Mouse (Mus musculus): ENCODE results near the gene Fam43a.

Fam43a gene

DNA sequence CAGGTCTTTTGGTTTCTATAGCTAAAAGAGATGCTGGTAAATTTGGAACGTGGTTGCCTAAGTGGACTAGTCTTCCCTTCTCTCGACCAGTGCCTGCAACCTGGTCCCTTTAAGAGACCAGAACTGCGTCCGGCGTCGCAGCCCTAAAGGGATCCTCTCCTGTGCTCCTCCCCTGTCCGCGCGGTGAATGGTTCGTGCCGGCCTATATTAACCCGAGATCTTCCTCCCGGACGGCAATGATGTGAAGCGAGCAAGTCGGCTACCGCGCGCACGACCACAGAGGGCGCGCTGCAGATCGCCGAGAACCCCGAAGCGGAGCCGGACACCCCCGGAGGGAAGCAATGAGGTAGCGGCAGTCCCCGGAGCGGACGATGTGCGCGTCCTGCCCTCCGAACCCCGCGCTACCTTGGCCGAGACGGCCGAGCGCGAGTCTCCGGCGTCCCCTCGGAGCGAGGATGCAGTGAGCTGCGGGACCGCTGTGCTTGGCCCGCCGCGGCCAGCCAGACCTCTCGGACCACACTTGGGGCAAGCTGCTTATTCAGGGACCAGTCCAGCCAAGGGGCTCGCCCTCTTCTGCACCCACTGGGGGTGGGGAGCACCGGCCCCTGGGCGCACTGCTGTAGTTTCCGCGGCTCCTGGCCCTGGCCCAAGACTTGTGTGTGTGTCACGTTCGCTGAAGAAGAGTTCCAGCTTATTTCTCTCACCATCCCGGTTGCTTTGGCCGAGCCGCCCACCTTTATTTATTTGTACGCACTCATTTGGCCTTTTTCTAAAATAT, at the start of gene Fam43a:
TSS of gene Fam43a (plus strand) at position 233 of the 778 bp plus-strand sequence.
- DNase-seq (ENCODE audit: low read depth, low spot score), result no peak

GRCm38 (mm10) chr16:30549966-30550747, 49.4 kb upstream of the Fam43a start:
- peak; percentile 38 for DNase-seq (ENCODE audit: low read depth, low spot score)

- DNase-seq (ENCODE audit: low read depth, low spot score), result no peak
Observed at GRCm38 (mm10) chr16:30550748-30551192, 48.8 kb upstream of the Fam43a start, which contains the start of gene Tmem44. TSS of gene Tmem44 (minus strand) at chr16:30550842.

DNA sequence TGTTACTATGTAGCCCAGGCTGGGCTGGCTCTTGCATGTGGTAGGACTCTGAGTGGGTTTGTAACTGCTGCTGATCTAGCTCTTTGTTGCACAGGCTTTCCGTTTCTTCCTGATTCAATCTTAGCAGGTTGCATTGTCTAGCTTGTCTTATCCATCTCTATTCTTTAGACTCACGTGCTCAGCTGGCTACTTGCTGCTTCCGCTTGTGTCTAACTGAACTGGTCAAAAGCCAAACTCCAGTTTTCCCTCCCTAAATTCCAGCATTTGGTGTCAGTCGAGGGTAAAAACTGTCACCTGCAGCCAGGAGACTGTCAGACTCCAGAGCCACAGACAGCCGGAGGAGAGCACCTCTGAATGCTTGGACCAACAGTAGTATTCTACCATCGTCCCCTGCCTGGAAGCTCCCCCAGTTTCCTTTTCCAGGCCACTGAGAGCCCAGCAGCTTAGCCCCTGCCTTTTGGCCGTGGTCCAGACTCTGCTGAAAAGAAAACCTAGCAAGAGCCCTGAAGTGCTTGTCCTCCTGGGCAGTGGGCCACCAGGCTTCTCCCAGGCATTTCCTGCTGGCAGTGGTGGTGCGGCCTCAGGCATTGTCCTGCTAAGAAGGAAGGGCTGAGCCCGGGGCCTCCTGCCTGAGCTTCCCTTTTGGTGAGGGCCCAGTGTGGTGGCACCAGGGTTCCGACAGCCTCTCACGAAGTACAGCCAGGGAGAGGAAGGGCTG, 46.7 kb upstream of the Fam43a start:
- DNase-seq (ENCODE audit: low read depth, low spot score), result no peak

DNA sequence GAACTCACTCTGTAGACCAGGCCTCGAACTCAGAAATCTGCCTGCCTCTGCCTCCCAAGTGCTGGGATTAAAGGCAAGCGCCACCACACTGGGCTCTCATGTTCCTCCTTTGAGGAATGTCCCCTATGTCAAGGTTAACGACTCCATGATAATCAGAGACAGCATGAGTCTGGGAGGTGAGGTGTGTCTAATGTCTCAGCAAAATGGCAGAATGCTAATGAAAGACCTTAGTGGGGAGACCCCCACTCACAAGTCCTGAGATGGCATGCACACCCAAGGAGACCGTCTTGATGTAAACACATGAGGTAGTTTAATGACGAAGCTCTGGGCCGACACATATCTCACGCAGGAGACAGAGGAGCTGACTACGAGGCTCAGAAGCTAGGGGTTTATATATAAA, 45.4 kb upstream of the Fam43a start:
- DNase-seq (ENCODE audit: low read depth, low spot score), result no peak

GRCm38 (mm10) chr16:30559312-30559992, 40.1 kb upstream of the Fam43a start:
- DNase-seq (ENCODE audit: low read depth, low spot score), result no peak

DNA sequence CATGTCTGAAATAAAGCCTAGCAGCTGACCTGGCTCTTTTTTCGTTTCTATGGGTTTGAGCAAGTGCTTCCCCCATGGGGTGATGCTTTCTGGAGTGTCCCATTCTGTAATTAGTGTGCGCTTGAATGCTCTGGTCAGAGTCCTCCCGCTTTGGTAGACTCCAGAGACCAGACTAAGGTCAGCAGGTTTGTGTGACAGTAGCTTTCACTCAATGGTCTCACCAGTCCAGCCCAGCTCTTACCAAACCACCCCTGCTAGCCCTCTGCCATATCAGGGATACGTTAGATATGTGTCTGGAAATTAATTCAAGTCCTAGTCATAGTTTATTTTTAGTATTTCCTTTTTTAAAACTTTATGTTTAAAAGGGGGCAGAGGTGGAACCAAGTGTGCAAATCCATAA, 38.9 kb upstream of the Fam43a start:
- no peak for DNase-seq (ENCODE audit: low read depth, low spot score)

DNA sequence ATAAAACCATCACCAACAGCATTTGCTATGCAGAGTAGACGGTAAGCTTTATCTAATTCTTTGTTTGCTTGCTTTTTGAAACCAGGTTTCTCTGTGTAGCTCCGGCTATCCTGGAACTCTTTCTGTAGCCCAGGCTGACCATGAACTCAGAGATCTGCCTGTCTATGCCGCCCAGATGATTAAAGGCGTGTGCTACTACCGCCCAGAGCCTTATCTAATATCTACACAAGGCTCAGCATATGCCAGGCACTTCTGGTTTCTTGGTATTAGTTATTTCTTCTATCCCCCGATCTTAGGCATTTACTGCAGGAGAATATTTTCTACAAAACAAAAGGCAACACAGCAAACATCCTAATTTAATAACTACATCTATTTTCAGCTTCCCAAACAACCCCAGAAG, 33.9 kb upstream of the Fam43a start:
- peak; percentile 45 for DNase-seq (ENCODE audit: low read depth, low spot score)

DNA sequence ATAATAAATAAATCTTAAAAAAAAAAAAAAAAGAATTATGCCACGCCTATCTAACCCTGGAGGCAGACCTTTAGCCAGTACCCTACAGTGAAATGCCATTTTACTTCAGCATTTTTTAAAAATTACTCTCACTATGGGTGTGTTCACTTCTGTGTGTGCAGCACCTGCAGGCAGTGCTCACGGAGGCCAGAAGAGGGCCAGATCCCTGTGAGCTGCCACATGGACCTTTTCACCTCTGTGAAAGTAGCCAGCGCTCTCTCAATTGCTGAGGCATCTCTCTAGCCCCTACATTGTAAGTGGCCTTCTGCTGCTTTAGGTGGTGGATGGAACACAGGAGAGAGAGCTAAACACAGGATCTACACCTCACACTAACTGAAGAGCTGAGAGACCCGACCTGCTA, 29.4 kb upstream of the Fam43a start:
- no peak for DNase-seq (ENCODE audit: low read depth, low spot score)

DNA sequence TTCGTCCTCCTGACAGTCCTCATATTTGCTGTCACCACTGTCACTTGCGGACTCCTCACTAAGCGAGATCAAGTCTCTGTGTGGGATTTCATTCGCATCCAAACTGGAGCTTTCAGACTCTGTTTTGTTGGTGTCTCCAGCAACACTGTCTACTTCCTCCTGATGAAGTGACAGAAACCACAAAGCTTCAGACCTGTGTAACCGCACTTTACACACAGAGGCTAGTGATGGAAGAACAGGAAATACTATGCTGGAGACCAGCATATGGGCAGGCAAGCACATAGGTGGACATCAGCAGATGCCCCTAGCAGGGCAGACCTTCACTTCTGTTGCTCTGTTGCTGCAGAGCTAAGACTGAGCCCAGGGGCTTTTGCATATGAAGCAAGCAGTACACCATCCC, 28.1 kb upstream of the Fam43a start:
- DNase-seq (ENCODE audit: low read depth, low spot score), result no peak

- no peak for DNase-seq (ENCODE audit: low read depth, low spot score)
Observed at GRCm38 (mm10) chr16:30572239-30572638, 27.3 kb upstream of the Fam43a start.

- DNase-seq (ENCODE audit: low read depth, low spot score), result no peak
Observed at GRCm38 (mm10) chr16:30575815-30576214, 23.7 kb upstream of the Fam43a start.

DNA sequence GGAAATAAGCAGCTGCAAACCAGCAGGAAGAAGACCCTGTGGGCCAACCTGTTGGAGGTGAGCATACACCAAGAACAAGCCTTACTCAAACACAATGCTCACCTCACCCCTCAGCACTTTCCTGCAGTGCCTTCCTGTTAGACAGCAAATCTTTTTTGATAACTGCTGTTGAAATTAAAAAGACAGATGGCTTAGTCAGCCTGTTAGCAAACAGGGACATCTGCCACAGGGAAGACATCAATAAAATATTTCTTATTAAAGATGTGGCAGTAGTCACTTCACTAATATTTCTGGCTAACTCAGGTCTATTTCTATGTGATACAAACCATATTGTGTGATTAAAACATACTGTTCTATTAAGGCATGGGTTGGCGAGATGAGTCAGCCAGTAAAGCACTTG, 23.1 kb upstream of the Fam43a start:
- no peak for DNase-seq (ENCODE audit: low read depth, low spot score)

DNA sequence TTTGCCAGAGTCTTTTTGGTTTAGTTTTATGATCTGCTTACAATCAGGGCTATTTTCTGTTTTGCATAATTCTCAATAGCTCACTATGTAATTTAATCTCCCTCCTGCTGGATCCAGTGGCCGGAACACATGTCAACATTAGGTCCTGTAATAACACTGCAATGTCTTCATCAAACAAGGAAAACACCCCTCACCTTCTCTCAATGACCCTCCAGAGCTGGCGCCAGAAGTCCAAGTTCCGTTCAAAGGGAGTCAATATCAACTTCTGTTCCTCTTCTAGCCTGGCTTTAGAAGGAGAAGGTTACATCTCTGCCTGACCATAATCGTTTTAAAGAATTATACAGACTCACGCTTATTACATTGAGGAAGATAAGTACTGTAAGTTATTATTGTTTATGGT, 18.8 kb upstream of the Fam43a start:
- no peak for DNase-seq (ENCODE audit: low read depth, low spot score)

GRCm38 (mm10) chr16:30586935-30587493, 12.5 kb upstream of the Fam43a start:
- no peak for DNase-seq (ENCODE audit: low read depth, low spot score)

GRCm38 (mm10) chr16:30587494-30588327, 11.8 kb upstream of the Fam43a start, which contains the start of gene Lsg1:
TSS of gene Lsg1 (minus strand) at chr16:30587592.
- peak; percentile 96 for DNase-seq (ENCODE audit: low read depth, low spot score)

DNA sequence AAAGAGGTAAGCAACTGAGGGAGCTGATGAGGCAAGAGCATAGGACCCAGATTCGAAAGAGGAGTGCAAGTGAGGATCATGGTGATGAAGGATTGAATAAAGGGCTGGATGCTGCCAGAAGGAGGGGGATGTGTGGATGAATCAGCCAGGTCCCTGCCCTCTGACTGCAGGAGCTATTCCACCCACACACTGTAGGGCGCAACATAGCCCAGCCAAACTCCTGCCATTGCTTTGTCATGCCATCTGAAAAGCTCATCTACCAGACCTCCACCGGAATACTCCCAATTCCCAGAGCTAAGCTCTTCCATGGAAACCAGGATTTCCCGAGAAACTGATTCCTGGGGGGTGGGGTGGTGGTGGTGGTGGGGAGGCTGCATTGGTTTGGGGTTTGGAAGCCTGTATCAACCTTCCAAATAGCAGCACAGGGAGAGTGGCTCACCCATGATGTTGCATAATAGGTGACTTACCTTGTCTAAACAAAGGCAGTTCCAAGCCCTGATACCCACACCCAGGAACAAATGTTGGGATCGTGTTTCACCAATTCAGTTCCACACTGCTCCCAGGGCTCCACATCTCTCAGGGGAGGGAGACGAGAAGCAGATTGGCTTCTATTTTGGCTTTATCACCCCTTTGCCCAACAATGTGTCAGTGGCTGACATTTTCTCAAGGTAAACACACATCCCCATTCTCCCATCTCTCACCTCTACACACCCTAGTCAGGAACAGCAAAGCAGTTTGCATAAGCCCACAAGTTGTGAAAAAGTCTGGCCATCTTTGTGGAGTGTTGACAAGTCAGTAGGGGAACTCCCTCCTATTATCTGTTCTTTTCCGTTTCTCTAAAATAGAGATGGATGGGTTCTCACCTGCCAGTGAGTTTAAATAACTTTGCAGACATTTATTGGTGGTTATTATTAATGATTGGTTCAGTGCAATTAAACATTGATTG, 9.0 kb upstream of the Fam43a start:
- DNase-seq (ENCODE audit: low read depth, low spot score), result no peak

DNA sequence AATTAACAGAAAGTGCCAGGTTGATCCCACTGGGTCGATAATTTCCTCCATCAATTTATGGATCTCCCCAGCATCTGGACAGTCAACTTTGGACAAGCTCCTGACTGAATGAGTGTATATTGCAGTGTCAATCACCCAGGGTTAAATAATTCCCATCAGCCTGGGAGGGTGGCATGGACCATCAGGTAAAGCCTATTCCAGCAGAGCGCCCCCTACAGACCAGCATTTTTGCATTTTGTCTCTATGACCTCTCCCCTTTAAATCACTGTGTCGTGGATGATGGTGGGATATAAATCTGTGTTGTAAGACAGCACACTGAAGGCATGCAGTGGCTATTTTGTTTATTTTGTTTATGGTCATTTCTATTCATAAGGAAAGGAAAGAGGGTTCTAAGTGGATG, 7.5 kb upstream of the Fam43a start:
- DNase-seq (ENCODE audit: low read depth, low spot score), result no peak

GRCm38 (mm10) chr16:30595356-30595755, 4.2 kb upstream of the Fam43a start:
- DNase-seq (ENCODE audit: low read depth, low spot score), result no peak

All from c-Kit-negative CD71-positive TER-119-positive erythroid progenitor cells, embryonic 14.5 days (primary cell).